Mouse (Mus musculus) neural tube, embryonic 11.5 days (tissue): ENCODE results near the gene Ly6g6c. TPM values are rescaled to one million over a fixed set of nuclear protein-coding genes. Genes with fewer than 3 reads are reported as not detected.
A peak's percentile ranks its signal among the peaks of the same experiment; 100 is the strongest.

Source experiments
- ATAC-seq: fragments of 200-750 bp; cut with Nextera tagmentation; 2 replicates; pipeline ENCODE4 v1.8.0; 2017; ENCODE audit warnings: moderate number of reproducible peaks, mild to moderate bottlenecking, moderate TSS enrichment, moderate library complexity; ENCODE audit not compliant: insufficient read depth, low FRiP score, low TSS enrichment
- DNase-seq: peaks from one replicate; pipeline ENCODE4 v3.0.0-alpha.2; 2015; ENCODE audit warnings: low spot score
- H3K27ac ChIP-seq: fragments of 300-500 bp; sonication (generic); 2 replicates; pipeline ENCODE4 v1.5.1; 2014; ENCODE audit warnings: low read depth, mild to moderate bottlenecking, low read length
- H3K27me3 ChIP-seq: fragments of 300-500 bp; sonication (generic); 2 replicates; pipeline ENCODE4 v1.6.1; 2014; ENCODE audit warnings: mild to moderate bottlenecking, low read length, mixed read lengths; ENCODE audit not compliant: control insufficient read depth, insufficient read depth
- H3K36me3 ChIP-seq: fragments of 300-500 bp; sonication (generic); 2 replicates; pipeline ENCODE4 v1.6.1; 2014; ENCODE audit warnings: mild to moderate bottlenecking, low read length, moderate library complexity, mixed read lengths; ENCODE audit not compliant: control insufficient read depth, insufficient read depth
- H3K4me1 ChIP-seq: fragments of 300-500 bp; sonication (generic); 2 replicates; pipeline ENCODE4 v1.6.1; 2014; ENCODE audit warnings: low read length, mixed read lengths; ENCODE audit not compliant: control insufficient read depth, insufficient read depth
- H3K4me2 ChIP-seq: fragments of 300-500 bp; sonication (generic); 2 replicates; pipeline ENCODE4 v1.6.1; 2014; ENCODE audit warnings: low read depth, mild to moderate bottlenecking, moderate library complexity
- H3K4me3 ChIP-seq: fragments of 300-500 bp; sonication (generic); 2 replicates; pipeline ENCODE4 v1.5.1; 2014; ENCODE audit warnings: low read depth, low read length
- H3K9ac ChIP-seq: fragments of 300-500 bp; sonication (generic); 2 replicates; pipeline ENCODE4 v1.6.1; 2014; ENCODE audit warnings: mild to moderate bottlenecking, low read length
- H3K9me3 ChIP-seq: fragments of 300-500 bp; sonication (generic); 2 replicates; pipeline ENCODE4 v1.6.1; 2016; ENCODE audit warnings: low read length; ENCODE audit not compliant: control insufficient read depth
- WGBS: fragments of 180-500 bp; shearing (Covaris S2); extraction: QIAGEN DNeasy Blood & Tissue Kit; methylation state at CpG from one replicate; pipeline ENCODE4 v1.1.7; 2014; 5-methylcytosine and 5-hydroxymethylcytosine counted together
- polyA plus RNA-seq: library from polyadenylated mRNA; unstranded; fragments of >200 nt; fragmentation: Nextera tagmentation; extraction: Ambion mirVana; gene quantifications from 2 replicates; pipeline ENCODE4 v1.2.1, GENCODE M21; 2014

The Ly6g6c gene
- polyA plus RNA-seq, 1 experiment from 2014 or later: not detected

GRCm38 (mm10) chr17:35049561-35050016, 15.6 kb upstream of the Ly6g6c start, which contains the start of gene Clic1:
Gene Clic1, plus strand, starts transcription at chr17:35049966.
- H3K9ac ChIP-seq: peak within 1 kb of the TSS; percentile 82
- peak within 1 kb of the TSS; percentile 67 for H3K4me3 ChIP-seq
- ATAC-seq (no peak), DNase-seq (peak; percentile 86)
- H3K27me3 ChIP-seq: no peaks in the 10 kb centered on the region
- H3K4me1 ChIP-seq: peaks cover 22% of the 10 kb centered on the region
- 2% methylated on average over 11 of the region's 11 CpGs for WGBS
- H3K36me3 ChIP-seq: peaks cover 12% of the 10 kb centered on the region
- H3K27ac ChIP-seq: peak within 1 kb of the TSS; percentile 93
- H3K4me2 ChIP-seq: peak within 1 kb of the TSS; percentile 88
- no peaks in the 10 kb centered on the region for H3K9me3 ChIP-seq

GRCm38 (mm10) chr17:35050126-35050750, 14.9 kb upstream of the Ly6g6c start:
- under 1% methylated on average over 27 of the region's 27 CpGs for WGBS

GRCm38 (mm10) chr17:35051156-35052086, 13.8 kb upstream of the Ly6g6c start:
- H3K27me3 ChIP-seq: no peaks in the 10 kb centered on the region
- H3K9me3 ChIP-seq: no peaks in the 10 kb centered on the region
- ATAC-seq (peak; percentile 62), DNase-seq (peak; percentile 79)
- peak overlapping the region; percentile 88 for H3K4me2 ChIP-seq
- peaks cover 22% of the 10 kb centered on the region for H3K36me3 ChIP-seq
- peak overlapping the region; percentile 67 for H3K4me3 ChIP-seq
- 1% methylated on average over 21 of the region's 21 CpGs for WGBS
- H3K27ac ChIP-seq: peak overlapping the region; percentile 93
- H3K4me1 ChIP-seq: peaks cover 17% of the 10 kb centered on the region
- H3K9ac ChIP-seq: peak overlapping the region; percentile 89

More at GRCm38 (mm10) chr17:35050126-35050750, 14.9 kb upstream of the Ly6g6c start:
- Histone ChIP-seq H3K4me2 (peak overlapping the region; percentile 88), H3K27ac (peak overlapping the region; percentile 93), H3K9ac (peak overlapping the region; percentile 82), H3K27me3 (no peaks in the 10 kb centered on the region), H3K4me1 (peaks cover 22% of the 10 kb centered on the region), H3K36me3 (peaks cover 14% of the 10 kb centered on the region), H3K4me3 (peak overlapping the region; percentile 67), H3K9me3 (no peaks in the 10 kb centered on the region)
- DNase-seq (peak; percentile 72), ATAC-seq (no peak)

GRCm38 (mm10) chr17:35052271-35052798, 12.9 kb upstream of the Ly6g6c start:
- Histone ChIP-seq H3K9me3 (no peaks in the 10 kb centered on the region), H3K4me1 (peaks cover 17% of the 10 kb centered on the region), H3K4me2 (peak overlapping the region; percentile 88), H3K9ac (peak overlapping the region; percentile 89), H3K27ac (peak overlapping the region; percentile 93), H3K4me3 (peak overlapping the region; percentile 67), H3K27me3 (no peaks in the 10 kb centered on the region), H3K36me3 (peaks cover 22% of the 10 kb centered on the region)
- DNase-seq: peak; percentile 30
- ATAC-seq: no peak
- WGBS: 90% methylated on average over 12 of the region's 12 CpGs

- no peak overlapping the region for H3K4me3 ChIP-seq
- ATAC-seq: no peak
- H3K4me2 ChIP-seq: no peak overlapping the region
- peaks cover 19% of the 10 kb centered on the region for H3K4me1 ChIP-seq
- DNase-seq: no peak
- H3K9me3 ChIP-seq: no peaks in the 10 kb centered on the region
- H3K27me3 ChIP-seq: no peaks in the 10 kb centered on the region
- 94% methylated on average over 7 of the region's 7 CpGs for WGBS
- H3K27ac ChIP-seq: no peak overlapping the region
- peaks cover 22% of the 10 kb centered on the region for H3K36me3 ChIP-seq
- no peak overlapping the region for H3K9ac ChIP-seq
These were observed 9.3 kb upstream of the Ly6g6c start for GRCm38 (mm10) chr17:35055691-35056495.

- DNase-seq (no peak), ATAC-seq (no peak)
- H3K27me3 ChIP-seq: no peaks in the 10 kb centered on the region
- no peak overlapping the region for H3K9ac ChIP-seq
- H3K4me1 ChIP-seq: peaks cover 13% of the 10 kb centered on the region
- no peak overlapping the region for H3K27ac ChIP-seq
- no peak overlapping the region for H3K4me2 ChIP-seq
- H3K36me3 ChIP-seq: peaks cover 24% of the 10 kb centered on the region
- H3K9me3 ChIP-seq: no peaks in the 10 kb centered on the region
- no peak overlapping the region for H3K4me3 ChIP-seq
- 79% methylated on average over 3 of the region's 3 CpGs for WGBS
These were observed 8.1 kb upstream of the Ly6g6c start for GRCm38 (mm10) chr17:35057090-35057489.

GRCm38 (mm10) chr17:35058316-35058715, 6.9 kb upstream of the Ly6g6c start:
- ATAC-seq (peak; percentile 2), DNase-seq (no peak)
- Histone ChIP-seq H3K4me1 (peaks cover 10% of the 10 kb centered on the region), H3K27me3 (no peaks in the 10 kb centered on the region), H3K4me2 (no peak overlapping the region), H3K27ac (no peak overlapping the region), H3K4me3 (peak overlapping the region; percentile 60), H3K9ac (no peak overlapping the region; the same call in 1 of the 2 replicates), H3K9me3 (no peaks in the 10 kb centered on the region), H3K36me3 (peaks cover 19% of the 10 kb centered on the region)
- 74% methylated on average over 9 of the region's 9 CpGs for WGBS
